Comparison of ENCODE assay signal across 8 mouse cellular contexts in genomic region chr8:105622421-105622920, GRCm38 (mm10). TPM values are rescaled to one million over a fixed set of nuclear protein-coding genes. Genes with fewer than 3 reads are reported as not detected.
DNase-seq lines count a peak whose midpoint lies in the region; ATAC-seq and TF ChIP-seq lines count a peak whose summit lies in the region.

No protein-coding gene starts in this region.

- peak; percentile 100 for TF ChIP-seq CTCF in liver, postnatal 0 days (IDR thresholded peaks at IDR 0.05; ENCODE audit: low read depth)
- peak; percentile 95 for TF ChIP-seq CTCF in testis, adult 2 months (IDR thresholded peaks at IDR 0.05; ENCODE audit: control insufficient read depth, insufficient read depth, insufficient replicate concordance, low read depth, low read length)

- H3K4me2 ChIP-seq in forebrain, embryonic 15.5 days (replicated peaks) = no peak overlapping the region
- peak overlapping the region; percentile 30 for H3K4me2 ChIP-seq in liver, postnatal 0 days (ENCODE audit: low read depth, low read length)
- no peak overlapping the region for H3K4me2 ChIP-seq in neural tube, embryonic 14.5 days (ENCODE audit: low read depth, low read length)

- H3K27ac ChIP-seq in ES-E14 (ENCODE audit: insufficient read depth, low read depth, low read length, poor library complexity, severe bottlenecking) = peak overlapping the region; percentile 37
- peak overlapping the region; percentile 74 for H3K27ac ChIP-seq in forebrain, embryonic 15.5 days (replicated peaks)
- H3K27ac ChIP-seq in liver, postnatal 0 days (ENCODE audit: low read depth) = peak overlapping the region; percentile 90
- peak overlapping the region; percentile 39; the same call in 1 of the 2 replicates for H3K27ac ChIP-seq in neural tube, embryonic 14.5 days (ENCODE audit: low read depth, low read length)
- H3K27ac ChIP-seq in testis, adult 2 months (ENCODE audit: control insufficient read depth, insufficient read depth, low read depth, low read length) = no peak overlapping the region

- peak; percentile 94 for DNase-seq in ES-E14 (ENCODE audit: low read depth, low spot score)
- DNase-seq in cerebellum, adult 11 months = peak; percentile 88
- peak; percentile 81 for DNase-seq in heart, postnatal 25 days (ENCODE audit: low spot score)
- DNase-seq in layer of hippocampus, adult 11-12 months (ENCODE audit: low spot score) = peak; percentile 97
- DNase-seq in liver, postnatal 0 days = peak; percentile 96

- no peak overlapping the region; the same call in 1 of the 2 replicates for H3K9ac ChIP-seq in ES-E14 (ENCODE audit: insufficient read depth, low read depth, low read length, poor library complexity, severe bottlenecking)
- H3K9ac ChIP-seq in forebrain, embryonic 15.5 days (replicated peaks) = no peak overlapping the region
- H3K9ac ChIP-seq in liver, postnatal 0 days (replicated peaks) = 0 out of 2 replicates have a peak overlapping the region, but pooled peaks have one; percentile 46
- no peak overlapping the region for H3K9ac ChIP-seq in neural tube, embryonic 14.5 days (replicated peaks; ENCODE audit: low read depth, low read length)

- intact Hi-C loops in heart, postnatal 25 days (cut with DNase I) = loop anchor here (2.0 to 5.0 kb wide), 3 partner anchors 55 to 310 kb away; partner anchors contain the start of genes Atp6v0d1 and Ctrl

- H3K9me3 ChIP-seq in ES-E14 (ENCODE audit: control insufficient read depth, insufficient read depth, low read depth, low read length) = no peaks in the 10 kb centered on the region
- no peaks in the 10 kb centered on the region for H3K9me3 ChIP-seq in forebrain, embryonic 15.5 days
- no peaks in the 10 kb centered on the region for H3K9me3 ChIP-seq in liver, postnatal 0 days (ENCODE audit: low read length)
- H3K9me3 ChIP-seq in neural tube, embryonic 14.5 days (ENCODE audit: control insufficient read depth, low read length) = no peaks in the 10 kb centered on the region

- no peak overlapping the region; a peak in 1 of 4 replicates for H3K4me3 ChIP-seq in ES-E14 (ENCODE audit: insufficient read depth in 1 of 2, low read depth in 1 of 2, low read length in 2 of 2, poor library complexity in 1 of 2, severe bottlenecking in 1 of 2)
- no peak overlapping the region for H3K4me3 ChIP-seq in forebrain, embryonic 15.5 days
- 0 out of 2 replicates have a peak overlapping the region, but pooled peaks have one; percentile 8 for H3K4me3 ChIP-seq in liver, postnatal 0 days (ENCODE audit: low read depth, low read length)
- no peak overlapping the region for H3K4me3 ChIP-seq in neural tube, embryonic 14.5 days (ENCODE audit: low read depth, low read length)
- no peak overlapping the region for H3K4me3 ChIP-seq in testis, adult 2 months (ENCODE audit: control insufficient read depth, low read depth, low read length)

- peak; percentile 80 for ATAC-seq in forebrain, embryonic 15.5 days (replicated peaks)
- ATAC-seq in liver, postnatal 0 days = peak; percentile 88
- ATAC-seq in neural tube, embryonic 14.5 days (ENCODE audit: low read depth) = peak; percentile 85

- WGBS in forebrain, embryonic 15.5 days = 7% methylated on average over 8 of the region's 8 CpGs
- 7% methylated on average over 8 of the region's 8 CpGs for WGBS in liver, postnatal 0 days (ENCODE audit: insufficient replicate concordance)
- 4% methylated on average over 8 of the region's 8 CpGs for WGBS in neural tube, embryonic 14.5 days

- no peak for TF ChIP-seq EP300 in liver, postnatal 0 days (IDR thresholded peaks at IDR 0.05; ENCODE audit: low read depth)

- in situ Hi-C loops in ES-E14 (cut with MboI; ENCODE audit: low sequenced_read_pairs in 2 of 2, unreplicated experiment in 2 of 2) = no loop called here

- TF ChIP-seq POLR2A in testis, adult 2 months (IDR thresholded peaks at IDR 0.05; ENCODE audit: control insufficient read depth, low read depth, low read length) = no peak

- H3K36me3 ChIP-seq in ES-E14 (ENCODE audit: control insufficient read depth, insufficient read depth, low read length, poor library complexity, severe bottlenecking) = peaks cover 13% of the 10 kb centered on the region; the same call in 1 of the 2 replicates
- H3K36me3 ChIP-seq in forebrain, embryonic 15.5 days = peaks cover 38% of the 10 kb centered on the region
- peaks cover 42% of the 10 kb centered on the region for H3K36me3 ChIP-seq in liver, postnatal 0 days (replicated peaks; ENCODE audit: insufficient read depth, low read length)
- peaks cover 37% of the 10 kb centered on the region for H3K36me3 ChIP-seq in neural tube, embryonic 14.5 days (ENCODE audit: control insufficient read depth, insufficient read depth, low read length)
- no peaks in the 10 kb centered on the region for H3K36me3 ChIP-seq in testis, adult 2 months (ENCODE audit: control insufficient read depth, insufficient read depth, low read length)

- H3K27me3 ChIP-seq in forebrain, embryonic 15.5 days = no peaks in the 10 kb centered on the region
- no peaks in the 10 kb centered on the region for H3K27me3 ChIP-seq in liver, postnatal 0 days (ENCODE audit: insufficient read depth, low read length)
- no peaks in the 10 kb centered on the region for H3K27me3 ChIP-seq in neural tube, embryonic 14.5 days (ENCODE audit: control insufficient read depth, insufficient read depth, low read length)
- H3K27me3 ChIP-seq in testis, adult 2 months (ENCODE audit: control insufficient read depth, insufficient read depth, low read length) = no peaks in the 10 kb centered on the region

- H3K4me1 ChIP-seq in ES-E14 (ENCODE audit: control insufficient read depth in 2 of 2, insufficient read depth in 2 of 2, low read length in 2 of 2, poor library complexity in 1 of 2) = peaks cover 0 to 28% of the 10 kb centered on the region in 2 experiments; a peak in 2 of 4 replicates
- H3K4me1 ChIP-seq in forebrain, embryonic 15.5 days = peaks cover 37% of the 10 kb centered on the region
- peaks cover 5% of the 10 kb centered on the region for H3K4me1 ChIP-seq in liver, postnatal 0 days (ENCODE audit: insufficient read depth)
- peaks cover 10% of the 10 kb centered on the region; the same call in 1 of the 2 replicates for H3K4me1 ChIP-seq in neural tube, embryonic 14.5 days (ENCODE audit: control insufficient read depth, insufficient read depth, low read length)
- peaks cover 4% of the 10 kb centered on the region for H3K4me1 ChIP-seq in testis, adult 2 months (ENCODE audit: control insufficient read depth, insufficient read depth, low read length)

TF ChIP-seq in ES-E14, 5 proteins besides CTCF, POLR2A, EP300 and RAD21:
- no peak for TF ChIP-seq ZNF384 (IDR thresholded peaks at IDR 0.05; ENCODE audit: low read depth, low read length)
- TF ChIP-seq HCFC1 (IDR thresholded peaks at IDR 0.05; ENCODE audit: borderline replicate concordance, insufficient read depth, low read length) = peak; percentile 47; the same call in 1 of the 2 replicates
- peak; percentile 83 for TF ChIP-seq ZC3H11A (IDR thresholded peaks at IDR 0.05; ENCODE audit: borderline replicate concordance, low read depth, low read length)
- TF ChIP-seq MAFK (IDR thresholded peaks at IDR 0.05; ENCODE audit: insufficient read depth, low read depth, low read length) = no peak
- TF ChIP-seq CHD2 (IDR thresholded peaks at IDR 0.05; ENCODE audit: low read depth, low read length) = no peak

RNA-seq across cellular contexts. Expression of gene Ctcf, which starts 13.9 kb away (rescaled TPM):
- 49.4 and 65.5 TPM in 2 replicates for total RNA-seq in ES-E14 (2012; rRNA removed)
- polyA plus RNA-seq in forebrain, embryonic 15.5 days (2015; fragmentation: Nextera tagmentation; extraction: Ambion mirVana) = 150 and 152 TPM in 2 replicates
- 10 to 100 TPM; 36.4 to 43.6 TPM for total RNA-seq in heart, postnatal 25 days (2021)
- 41.1 and 42.2 TPM in 2 replicates for polyA plus RNA-seq in liver, postnatal 0 days (2015; fragmentation: Nextera tagmentation; extraction: Ambion mirVana)
- polyA plus RNA-seq in neural tube, embryonic 14.5 days (2014; fragmentation: Nextera tagmentation; extraction: Ambion mirVana) = 81.3 and 85.6 TPM in 2 replicates
- 6.8 and 7.2 TPM in 2 replicates for polyA plus RNA-seq in testis, adult 2 months (2012; rRNA removed)

RNA-seq across cellular contexts. Expression of gene Agrp, which starts 14.7 kb away (rescaled TPM):
- total RNA-seq in ES-E14 (2012; rRNA removed) = 0.71 and 1.1 TPM in 2 replicates
- polyA plus RNA-seq in forebrain, embryonic 15.5 days (2015; fragmentation: Nextera tagmentation; extraction: Ambion mirVana) = 0.47 and 0.69 TPM in 2 replicates
- not detected for total RNA-seq in heart, postnatal 25 days (2021)
- polyA plus RNA-seq in liver, postnatal 0 days (2015; fragmentation: Nextera tagmentation; extraction: Ambion mirVana) = 0.17 TPM in 1 of 2 replicates, not detected in the other
- 0.71 and 1.3 TPM in 2 replicates for polyA plus RNA-seq in neural tube, embryonic 14.5 days (2014; fragmentation: Nextera tagmentation; extraction: Ambion mirVana)
- polyA plus RNA-seq in testis, adult 2 months (2012; rRNA removed) = not detected in 2 replicates

RNA-seq across cellular contexts. Expression of gene Ripor1, which starts 17.4 kb away (rescaled TPM):
- total RNA-seq in ES-E14 (2012; rRNA removed) = 3.5 and 5.6 TPM in 2 replicates
- polyA plus RNA-seq in forebrain, embryonic 15.5 days (2015; fragmentation: Nextera tagmentation; extraction: Ambion mirVana) = 26.5 and 29.0 TPM in 2 replicates
- total RNA-seq in heart, postnatal 25 days (2021) = 10 to 100 TPM; 41.7 to 50.9 TPM
- polyA plus RNA-seq in liver, postnatal 0 days (2015; fragmentation: Nextera tagmentation; extraction: Ambion mirVana) = 6.2 and 6.8 TPM in 2 replicates
- 25.8 and 29.6 TPM in 2 replicates for polyA plus RNA-seq in neural tube, embryonic 14.5 days (2014; fragmentation: Nextera tagmentation; extraction: Ambion mirVana)
- polyA plus RNA-seq in testis, adult 2 months (2012; rRNA removed) = 5.4 and 6.3 TPM in 2 replicates

RNA-seq across cellular contexts. Expression of gene Atp6v0d1, which starts 56.6 kb away (rescaled TPM):
- total RNA-seq in ES-E14 (2012; rRNA removed) = 65.1 and 85.5 TPM in 2 replicates
- polyA plus RNA-seq in forebrain, embryonic 15.5 days (2015; fragmentation: Nextera tagmentation; extraction: Ambion mirVana) = 184 and 193 TPM in 2 replicates
- total RNA-seq in heart, postnatal 25 days (2021) = 10 to 100 TPM; 45.7 to 53.2 TPM
- 48.0 and 50.2 TPM in 2 replicates for polyA plus RNA-seq in liver, postnatal 0 days (2015; fragmentation: Nextera tagmentation; extraction: Ambion mirVana)
- polyA plus RNA-seq in neural tube, embryonic 14.5 days (2014; fragmentation: Nextera tagmentation; extraction: Ambion mirVana) = 235 and 254 TPM in 2 replicates
- polyA plus RNA-seq in testis, adult 2 months (2012; rRNA removed) = 43.8 and 47.4 TPM in 2 replicates
